Mouse (Mus musculus) thymus, postnatal 25 days (tissue): ENCODE measurements around the gene Thoc3.

Experiments used
- DNase-seq: peaks from one replicate; pipeline ENCODE4 v3.0.0; 2022

Gene Thoc3

GRCm38 (mm10) chr13:54439912-54440311, 28.7 kb downstream of the Thoc3 start:
- DNase-seq: no peak

GRCm38 (mm10) chr13:54438814-54439213, 29.8 kb downstream of the Thoc3 start:
- no peak for DNase-seq

- no peak for DNase-seq
Observed at GRCm38 (mm10) chr13:54437083-54437482, 31.6 kb downstream of the Thoc3 start.

GRCm38 (mm10) chr13:54436666-54437065, 32.0 kb downstream of the Thoc3 start:
- no peak for DNase-seq

- DNase-seq: no peak
Observed at GRCm38 (mm10) chr13:54431161-54431560, 37.5 kb downstream of the Thoc3 start.

GRCm38 (mm10) chr13:54430051-54430450, 38.6 kb downstream of the Thoc3 start:
- no peak for DNase-seq

- DNase-seq: no peak
Observed at GRCm38 (mm10) chr13:54428771-54429170, 39.9 kb downstream of the Thoc3 start.

GRCm38 (mm10) chr13:54426781-54427655, 41.6 kb downstream of the Thoc3 start:
- no peak for DNase-seq

GRCm38 (mm10) chr13:54425269-54425668, 43.4 kb downstream of the Thoc3 start:
- DNase-seq: peak; percentile 25

GRCm38 (mm10) chr13:54420226-54420625, 48.4 kb downstream of the Thoc3 start:
- no peak for DNase-seq

- DNase-seq: no peak
Observed at GRCm38 (mm10) chr13:54418781-54419327, 49.8 kb downstream of the Thoc3 start.

- no peak for DNase-seq
Observed at GRCm38 (mm10) chr13:54415059-54415458, 53.6 kb downstream of the Thoc3 start.

- DNase-seq: no peak
Observed at GRCm38 (mm10) chr13:54412721-54413120, 55.9 kb downstream of the Thoc3 start.

- no peak for DNase-seq
Observed at GRCm38 (mm10) chr13:54412236-54412635, 56.4 kb downstream of the Thoc3 start.

- no peak for DNase-seq
Observed at GRCm38 (mm10) chr13:54411656-54412055, 57.0 kb downstream of the Thoc3 start.
